Mouse (Mus musculus): ENCODE results near the gene Hspg2. TPM values are rescaled to one million over a fixed set of nuclear protein-coding genes. Genes with fewer than 3 reads are reported as not detected.

Hspg2 gene
- polyA plus RNA-seq, 1 experiment, result 5.4 TPM

DNA sequence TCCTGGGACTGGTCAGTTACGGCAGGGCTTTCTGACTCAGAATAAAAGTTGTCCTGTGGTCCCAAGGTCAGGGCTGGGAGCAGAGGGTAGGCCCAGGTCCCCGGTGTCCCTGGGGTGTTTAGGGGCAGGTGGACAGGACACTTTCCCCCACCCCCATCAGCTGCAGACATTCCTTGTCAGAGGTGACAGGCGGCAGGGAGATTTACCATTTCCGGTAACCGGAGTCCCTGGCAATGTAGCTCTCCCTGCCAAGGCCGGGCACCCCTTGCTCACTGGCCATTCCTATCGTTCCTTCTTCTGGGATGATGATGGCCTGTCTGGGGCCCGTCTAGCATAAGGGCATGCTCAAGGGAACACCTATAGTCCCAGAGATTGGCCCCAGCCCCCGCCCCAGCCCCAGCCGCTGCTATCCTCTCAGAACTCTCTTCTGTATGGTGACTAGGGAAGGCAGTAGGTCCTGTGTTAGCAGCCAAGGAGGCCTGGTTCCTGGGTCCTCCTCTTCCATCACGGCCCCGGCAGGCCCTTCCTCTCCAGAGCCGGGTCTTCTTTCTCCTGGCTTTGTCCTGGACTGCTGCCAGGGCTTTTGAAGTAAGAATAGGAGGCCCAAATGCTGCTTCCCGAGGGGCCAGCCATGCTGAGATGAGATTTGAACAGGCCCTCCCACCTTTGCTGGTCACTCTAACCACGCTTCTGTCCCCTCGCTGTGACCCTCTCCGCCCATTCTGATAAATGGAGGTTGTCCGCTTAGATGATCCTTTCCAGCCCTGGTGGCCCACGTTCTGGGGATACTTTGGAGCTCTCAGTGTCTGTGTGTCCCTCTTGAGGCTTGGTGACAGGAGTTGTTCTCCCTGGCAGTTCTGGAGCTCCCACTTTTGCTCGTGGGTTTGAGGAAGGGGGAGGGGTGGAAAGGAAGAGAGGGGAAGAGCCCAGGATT is 17.8 kb downstream of the Hspg2 start:
- TF ChIP-seq POLR2A (IDR thresholded peaks at IDR 0.05; ENCODE audit: borderline replicate concordance, control insufficient read depth, low read depth, low read length) (no peak), CTCF (IDR thresholded peaks at IDR 0.05; ENCODE audit: control insufficient read depth, insufficient read depth, low read length) (no peak)
- WGBS, result 81% methylated on average over 20 of the region's 20 CpGs
- no peaks in the 10 kb centered on the region for H3K4me1 ChIP-seq (ENCODE audit: control insufficient read depth, insufficient read depth, low read length)
- no peak overlapping the region for H3K27ac ChIP-seq (ENCODE audit: control insufficient read depth, insufficient read depth, low read depth, low read length, poor library complexity)
- H3K4me3 ChIP-seq (replicated peaks; ENCODE audit: control insufficient read depth, low read depth, low read length), result no peak overlapping the region

DNA sequence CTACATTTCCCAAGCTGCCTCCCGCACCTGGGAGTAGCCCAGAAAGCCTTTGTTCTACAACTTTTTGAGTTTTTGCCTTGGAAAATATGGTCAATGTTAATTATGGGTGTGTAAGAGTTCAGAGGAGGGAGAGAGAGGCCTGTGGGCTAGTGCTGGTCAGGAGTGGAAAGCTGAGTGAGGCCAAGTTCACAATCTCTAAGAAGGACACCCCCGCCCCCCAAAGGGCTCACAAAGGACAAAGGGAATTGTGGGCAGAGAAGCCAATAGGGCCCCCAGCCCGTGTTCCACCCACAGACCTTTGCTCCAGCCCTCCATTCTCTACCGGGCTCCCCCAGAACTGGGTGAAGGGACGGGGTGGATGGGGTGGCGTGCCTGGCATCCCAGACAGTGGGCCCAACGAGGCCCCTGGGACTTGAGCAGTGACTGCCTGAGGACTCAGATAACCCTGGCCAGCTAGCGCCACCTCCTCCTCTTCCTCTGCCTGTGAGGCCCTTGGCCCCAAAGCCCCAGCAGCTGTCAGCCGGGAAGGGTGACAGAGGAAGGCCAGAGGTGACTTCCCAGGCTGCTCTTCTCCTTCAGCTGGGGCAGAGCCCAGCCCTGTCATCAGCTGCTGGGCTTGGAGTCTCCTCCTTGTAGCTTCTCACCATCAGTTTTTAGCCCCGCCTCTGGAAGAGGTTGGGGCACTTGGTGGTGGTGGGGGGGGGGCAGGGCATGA is 18.9 kb downstream of the Hspg2 start:
- no peak overlapping the region for H3K4me3 ChIP-seq (replicated peaks; ENCODE audit: control insufficient read depth, low read depth, low read length)
- TF ChIP-seq CTCF (IDR thresholded peaks at IDR 0.05; ENCODE audit: control insufficient read depth, insufficient read depth, low read length) (no peak), POLR2A (IDR thresholded peaks at IDR 0.05; ENCODE audit: borderline replicate concordance, control insufficient read depth, low read depth, low read length) (no peak)
- no peaks in the 10 kb centered on the region for H3K4me1 ChIP-seq (ENCODE audit: control insufficient read depth, insufficient read depth, low read length)
- H3K27ac ChIP-seq (ENCODE audit: control insufficient read depth, insufficient read depth, low read depth, low read length, poor library complexity), result no peak overlapping the region
- WGBS, result 54% methylated on average over 10 of the region's 10 CpGs

DNA sequence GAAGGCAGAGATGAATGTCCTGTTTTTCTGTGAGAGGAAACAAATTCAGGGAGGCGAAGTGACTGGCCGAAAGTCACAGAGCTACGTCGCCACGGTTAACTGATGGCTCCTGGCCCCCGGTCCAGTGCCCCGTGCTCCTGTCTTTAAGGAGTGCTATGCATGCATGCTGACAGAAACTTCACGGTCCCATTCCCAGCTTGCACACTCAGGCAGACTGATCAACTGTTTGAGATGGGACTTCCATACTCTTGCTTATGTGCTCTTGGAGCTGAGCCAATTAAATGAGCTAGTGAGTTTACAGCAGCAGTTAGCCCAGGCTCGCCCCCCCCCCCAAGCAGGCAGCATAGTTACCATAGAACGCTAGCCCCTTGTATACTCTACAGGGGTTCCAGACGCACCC is 19.5 kb downstream of the Hspg2 start:
- no peak for TF ChIP-seq CTCF (IDR thresholded peaks at IDR 0.05; ENCODE audit: control insufficient read depth, insufficient read depth, low read length)
- no peak for TF ChIP-seq POLR2A (IDR thresholded peaks at IDR 0.05; ENCODE audit: borderline replicate concordance, control insufficient read depth, low read depth, low read length)

DNA sequence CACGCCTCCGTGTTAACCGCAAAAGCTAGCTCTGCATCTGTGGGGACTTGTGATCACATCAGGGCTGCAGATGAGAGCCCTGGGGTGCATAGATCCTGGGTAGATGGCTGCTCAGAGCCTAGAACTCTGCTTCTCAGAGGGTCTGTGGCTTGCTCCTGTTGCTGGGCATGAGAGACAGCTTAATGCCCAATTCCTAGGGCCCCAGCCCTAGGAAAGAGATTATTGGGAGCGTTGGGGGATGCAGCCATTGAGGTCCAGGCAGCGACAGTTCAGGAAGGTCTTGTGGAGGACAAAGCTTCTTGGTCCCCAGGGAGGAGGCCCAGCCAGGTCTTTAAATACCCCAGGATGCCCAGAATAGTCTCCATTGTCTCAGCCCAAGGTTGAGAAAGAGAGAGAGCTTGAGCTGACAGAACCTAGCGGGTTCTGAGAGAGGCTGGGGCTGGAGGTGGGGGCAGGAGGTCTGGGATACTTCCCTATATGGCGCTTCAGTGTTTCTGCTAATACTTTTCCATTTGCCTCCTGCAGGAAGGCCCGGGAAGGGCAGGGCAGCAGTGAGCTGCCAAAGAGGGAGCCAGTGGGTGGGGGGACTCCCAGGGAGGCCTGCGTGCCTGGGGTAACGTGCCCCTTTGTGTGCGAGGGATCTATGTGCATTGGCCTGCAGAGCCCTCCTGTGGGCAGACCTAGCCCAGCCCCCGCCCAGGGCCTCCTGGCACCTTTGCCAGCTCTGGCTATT is 20.2 kb downstream of the Hspg2 start:
- H3K4me1 ChIP-seq (ENCODE audit: control insufficient read depth, insufficient read depth, low read length), result no peaks in the 10 kb centered on the region
- no peak overlapping the region for H3K4me3 ChIP-seq (replicated peaks; ENCODE audit: control insufficient read depth, low read depth, low read length)
- 46% methylated on average over 12 of the region's 12 CpGs for WGBS
- H3K27ac ChIP-seq (ENCODE audit: control insufficient read depth, insufficient read depth, low read depth, low read length, poor library complexity), result no peak overlapping the region; the same call in 1 of the 2 replicates
- TF ChIP-seq CTCF (IDR thresholded peaks at IDR 0.05; ENCODE audit: control insufficient read depth, insufficient read depth, low read length) (no peak), POLR2A (IDR thresholded peaks at IDR 0.05; ENCODE audit: borderline replicate concordance, control insufficient read depth, low read depth, low read length) (no peak)

More for the DNA sequence above, 19.5 kb downstream of the Hspg2 start:
- 81% methylated on average over 11 of the region's 11 CpGs for WGBS
- H3K4me1 ChIP-seq (ENCODE audit: control insufficient read depth, insufficient read depth, low read length), result no peaks in the 10 kb centered on the region
- no peak overlapping the region for H3K4me3 ChIP-seq (replicated peaks; ENCODE audit: control insufficient read depth, low read depth, low read length)
- H3K27ac ChIP-seq (ENCODE audit: control insufficient read depth, insufficient read depth, low read depth, low read length, poor library complexity), result no peak overlapping the region

DNA sequence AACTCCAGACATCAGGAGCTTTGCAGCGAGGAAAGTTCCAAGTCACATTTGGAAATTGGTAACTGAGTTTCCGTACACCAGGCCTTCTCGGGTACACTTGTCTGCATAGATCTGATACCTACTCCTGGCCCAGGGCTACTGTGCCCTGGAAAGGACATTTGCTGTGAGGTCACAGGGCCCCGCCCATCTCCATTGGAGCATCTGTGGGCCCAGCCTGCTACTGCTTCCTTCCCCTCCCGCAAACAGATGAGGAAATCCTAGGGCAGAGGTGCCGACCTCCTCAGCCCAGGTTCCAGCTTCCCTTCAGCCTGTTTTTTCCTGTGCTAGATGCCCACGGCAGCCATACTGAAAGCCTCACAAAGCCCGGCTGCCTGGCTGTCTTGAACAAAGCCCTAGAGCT is 21.4 kb downstream of the Hspg2 start:
- H3K27ac ChIP-seq (ENCODE audit: control insufficient read depth, insufficient read depth, low read depth, low read length, poor library complexity), result no peak overlapping the region
- H3K4me1 ChIP-seq (ENCODE audit: control insufficient read depth, insufficient read depth, low read length), result no peaks in the 10 kb centered on the region
- WGBS, result 39% methylated on average over 8 of the region's 8 CpGs
- H3K4me3 ChIP-seq (replicated peaks; ENCODE audit: control insufficient read depth, low read depth, low read length), result no peak overlapping the region
- no peak for TF ChIP-seq CTCF (IDR thresholded peaks at IDR 0.05; ENCODE audit: control insufficient read depth, insufficient read depth, low read length)
- TF ChIP-seq POLR2A (IDR thresholded peaks at IDR 0.05; ENCODE audit: borderline replicate concordance, control insufficient read depth, low read depth, low read length), result no peak

DNA sequence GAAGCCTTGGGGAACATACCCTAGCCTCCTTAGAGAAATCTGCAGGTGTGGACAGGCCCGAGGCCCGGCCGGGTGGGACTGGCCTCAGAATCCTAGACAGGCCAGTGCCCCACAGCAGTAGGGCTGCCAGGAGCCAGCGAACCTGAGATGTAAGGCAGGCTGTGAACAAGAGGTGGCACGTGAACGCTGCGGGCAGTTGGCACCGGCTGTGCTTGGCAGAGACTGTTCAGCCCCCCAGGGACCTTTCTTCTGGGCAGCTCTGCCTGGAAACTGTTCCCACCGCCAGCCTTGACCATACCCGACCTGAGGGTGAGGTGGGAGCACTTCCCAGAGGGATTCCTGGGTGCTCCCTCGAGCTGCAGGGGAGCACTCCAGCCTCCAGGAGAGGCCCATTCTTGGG is 24.0 kb downstream of the Hspg2 start:
- no peaks in the 10 kb centered on the region for H3K4me1 ChIP-seq (ENCODE audit: control insufficient read depth, insufficient read depth, low read length)
- no peak overlapping the region for H3K27ac ChIP-seq (ENCODE audit: control insufficient read depth, insufficient read depth, low read depth, low read length, poor library complexity)
- 80% methylated on average over 11 of the region's 11 CpGs for WGBS
- no peak overlapping the region for H3K4me3 ChIP-seq (replicated peaks; ENCODE audit: control insufficient read depth, low read depth, low read length)
- TF ChIP-seq POLR2A (IDR thresholded peaks at IDR 0.05; ENCODE audit: borderline replicate concordance, control insufficient read depth, low read depth, low read length), result no peak
- TF ChIP-seq CTCF (IDR thresholded peaks at IDR 0.05; ENCODE audit: control insufficient read depth, insufficient read depth, low read length), result no peak

DNA sequence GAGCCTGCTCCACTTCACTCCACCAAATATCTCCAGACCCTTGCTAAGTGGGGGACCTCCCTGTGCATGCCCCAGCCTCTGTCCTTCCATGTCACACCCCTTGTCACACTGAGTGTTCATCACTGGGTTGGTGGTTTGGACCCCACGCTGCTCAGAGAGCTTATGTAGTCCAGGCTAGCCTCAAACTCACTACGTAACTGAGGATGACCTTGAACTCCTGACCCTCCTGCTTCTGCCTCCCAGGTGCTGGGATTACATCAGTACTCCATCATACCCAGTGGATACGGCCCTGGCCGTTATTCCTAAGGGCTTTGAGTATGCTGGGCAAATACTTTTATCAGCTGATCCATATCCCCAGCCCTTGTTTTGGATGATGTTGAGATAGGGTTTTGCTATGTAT is 24.6 kb downstream of the Hspg2 start:
- no peak overlapping the region for H3K4me3 ChIP-seq (replicated peaks; ENCODE audit: control insufficient read depth, low read depth, low read length)
- TF ChIP-seq CTCF (IDR thresholded peaks at IDR 0.05; ENCODE audit: control insufficient read depth, insufficient read depth, low read length) (no peak), POLR2A (IDR thresholded peaks at IDR 0.05; ENCODE audit: borderline replicate concordance, control insufficient read depth, low read depth, low read length) (no peak)
- H3K27ac ChIP-seq (ENCODE audit: control insufficient read depth, insufficient read depth, low read depth, low read length, poor library complexity), result no peak overlapping the region
- H3K4me1 ChIP-seq (ENCODE audit: control insufficient read depth, insufficient read depth, low read length), result no peaks in the 10 kb centered on the region
- WGBS, result 83% methylated on average over 4 of the region's 4 CpGs
